Mouse (Mus musculus) CH12.LX (cell line): ENCODE results near the gene Mustn1. TPM values are rescaled to one million over a fixed set of nuclear protein-coding genes. Genes with fewer than 3 reads are reported as not detected.
A peak's percentile ranks its signal among the peaks of the same experiment; 100 is the strongest.

ENCODE experiments used
- DNase-seq: peaks from one replicate; pipeline ENCODE4 v3.0.0-alpha.2; 2013; ENCODE audit errors: extremely low read depth
- H3K27ac ChIP-seq: 2 replicates; pipeline ENCODE4 v1.5.1; 2012; ENCODE audit warnings: low read depth, mild to moderate bottlenecking, control low read depth, moderate library complexity; ENCODE audit not compliant: insufficient read depth
- H3K27me3 ChIP-seq: replicated peaks from 2 replicates; pipeline ENCODE3; 2012; ENCODE audit warnings: inconsistent platforms
- H3K36me3 ChIP-seq, 2 experiments: replicated peaks in 1 of 2; 2 replicates each; pipeline versions ENCODE3 to v1.6.1; 2012; ENCODE audit warnings: inconsistent platforms in 1 of 2, low read length in 1 of 2, mild to moderate bottlenecking in 1 of 2, mixed read lengths in 1 of 2, moderate library complexity in 1 of 2; ENCODE audit not compliant: control insufficient read depth in 1 of 2, insufficient read depth in 1 of 2
- H3K4me1 ChIP-seq, 2 experiments: 2 replicates each; pipeline ENCODE4 v1.6.1; 2012; ENCODE audit warnings: inconsistent platforms in 1 of 2, moderate library complexity in 1 of 2; ENCODE audit not compliant: insufficient read depth in 2 of 2, control insufficient read depth in 1 of 2
- H3K4me2 ChIP-seq: 2 replicates; pipeline ENCODE4 v1.6.1; 2012; ENCODE audit warnings: low read depth, mild to moderate bottlenecking, control low read depth; ENCODE audit not compliant: poor library complexity, insufficient read depth, severe bottlenecking
- H3K4me3 ChIP-seq, 3 experiments: fragments of 150-350 bp in 1 of 3; sonication (generic) in 1 of 3; replicated peaks in 1 of 3; 2 replicates each; pipeline versions ENCODE3 to v1.5.1; 2011 to 2012; ENCODE audit warnings: low read depth in 2 of 3, low read length in 2 of 3, mild to moderate bottlenecking in 2 of 3, moderate library complexity in 2 of 3, control low read depth in 1 of 3, improper control_type of control experiment in 1 of 3, inconsistent platforms in 1 of 3, mixed read lengths in 1 of 3; ENCODE audit not compliant: poor library complexity in 1 of 3
- H3K79me2 ChIP-seq: replicated peaks from 2 replicates; pipeline ENCODE4 v1.6.1; 2012; ENCODE audit warnings: mild to moderate bottlenecking, moderate library complexity; ENCODE audit not compliant: control insufficient read depth, poor library complexity, insufficient read depth, severe bottlenecking; ENCODE audit errors: extremely low read depth
- H3K9ac ChIP-seq: 2 replicates; pipeline ENCODE4 v1.6.1; 2012; ENCODE audit warnings: low read depth, mild to moderate bottlenecking, control low read depth, moderate library complexity; ENCODE audit not compliant: insufficient read depth
- H3K9me3 ChIP-seq: replicated peaks from 2 replicates; pipeline ENCODE3; 2012; ENCODE audit warnings: low read length, inconsistent platforms, mixed read lengths
- CHD1 ChIP-seq: IDR thresholded peaks from 2 replicates; pipeline ENCODE4 v1.6.1; 2012; ENCODE audit warnings: low read depth, low read length, improper control_type of control experiment, inconsistent platforms
- CHD2 ChIP-seq: IDR thresholded peaks from 2 replicates; pipeline ENCODE4 v1.6.1; 2011; ENCODE audit warnings: low read length, improper control_type of control experiment
- CTCF ChIP-seq, 2 experiments: IDR thresholded peaks in 1 of 2; conservative IDR thresholded peaks in 1 of 2; 2 replicates each; pipeline ENCODE4 v1.5.1; 2011 to 2012; ENCODE audit warnings: low read depth in 2 of 2, low read length in 2 of 2, improper control_type of control experiment in 1 of 2, inconsistent platforms in 1 of 2, mild to moderate bottlenecking in 1 of 2, moderate library complexity in 1 of 2
- ELF1 ChIP-seq: IDR thresholded peaks from 2 replicates; pipeline ENCODE4 v1.6.1; 2014; ENCODE audit warnings: low read depth, mild to moderate bottlenecking, inconsistent platforms, low read length, improper control_type of control experiment
- JUN ChIP-seq: IDR thresholded peaks from 2 replicates; pipeline ENCODE4 v1.6.1; 2011; ENCODE audit warnings: low read depth, mild to moderate bottlenecking, low read length, improper control_type of control experiment, moderate library complexity; ENCODE audit not compliant: insufficient read depth
- KAT2A ChIP-seq: IDR thresholded peaks from 2 replicates; pipeline ENCODE4 v1.6.1; 2012; ENCODE audit warnings: low read length, improper control_type of control experiment, inconsistent platforms; ENCODE audit not compliant: insufficient replicate concordance
- MEF2A ChIP-seq: IDR thresholded peaks from 2 replicates; pipeline ENCODE4 v1.6.1; 2014; ENCODE audit warnings: low read depth, mild to moderate bottlenecking, inconsistent platforms, low read length, improper control_type of control experiment, borderline replicate concordance
- MYC ChIP-seq: IDR thresholded peaks from 2 replicates; pipeline ENCODE4 v1.6.1; 2011; ENCODE audit warnings: low read depth, mild to moderate bottlenecking, improper control_type of control experiment, low read length
- NELFE ChIP-seq: IDR thresholded peaks from 2 replicates; pipeline ENCODE4 v1.6.1; 2011; ENCODE audit warnings: low read depth, low read length, improper control_type of control experiment
- POLR2AphosphoS2 ChIP-seq: IDR thresholded peaks from 2 replicates; pipeline ENCODE4 v1.6.1; 2011; ENCODE audit warnings: low read depth, low read length, improper control_type of control experiment
- RAD21 ChIP-seq: IDR thresholded peaks from 2 replicates; pipeline ENCODE4 v1.6.1; 2011; ENCODE audit warnings: low read depth, mild to moderate bottlenecking, low read length, improper control_type of control experiment, moderate library complexity
- SIN3A ChIP-seq: IDR thresholded peaks from 2 replicates; pipeline ENCODE4 v1.6.1; 2012; ENCODE audit warnings: low read length, improper control_type of control experiment, inconsistent platforms
- SMC3 ChIP-seq: IDR thresholded peaks from 2 replicates; pipeline ENCODE4 v1.6.1; 2011; ENCODE audit warnings: low read depth, low read length, improper control_type of control experiment
- TCF12 ChIP-seq: IDR thresholded peaks from 2 replicates; pipeline ENCODE4 v1.6.1; 2014; ENCODE audit warnings: low read depth, mild to moderate bottlenecking, inconsistent platforms, low read length, improper control_type of control experiment
- USF2 ChIP-seq: conservative IDR thresholded peaks from 2 replicates; pipeline ENCODE4 v1.6.1; 2011; ENCODE audit warnings: low read depth, low read length, improper control_type of control experiment
- ZC3H11A ChIP-seq: IDR thresholded peaks from 2 replicates; pipeline ENCODE4 v1.6.1; 2012; ENCODE audit warnings: low read depth, mild to moderate bottlenecking, inconsistent platforms, low read length, improper control_type of control experiment
- dilution Hi-C: fragments of 300-500 bp; cut with MboI; formaldehyde crosslinking; loops from 2 replicates; pipeline ENCODE4 v1.14.3; 2020; ENCODE audit warnings: low sequenced_read_pairs; ENCODE audit not compliant: extremely low pct_unique_long_range_greater_than_20kb, extremely low pct_ligation_motif_present
- in situ Hi-C: fragments of 300-500 bp; cut with MboI; formaldehyde crosslinking; loops from 3 replicates; pipeline ENCODE4 v1.14.3; 2019; ENCODE audit warnings: low sequenced_read_pairs, low pct_ligation_motif_present, low pct_unique_long_range_greater_than_20kb, mixed read lengths
- polyA plus RNA-seq: library from polyadenylated mRNA; unstranded; fragments of >175 nt; gene quantifications from 2 replicates; pipeline ENCODE4 v1.2.1, GENCODE M21; 2012; ENCODE audit warnings: low read depth; ENCODE audit not compliant: insufficient read length
- total RNA-seq, 2 experiments: library from RNA; depleted of rRNA; stranded (reverse); fragments of 300-350 nt in 1 of 2; fragments of >200 nt in 1 of 2; gene quantifications; 2 replicates each; pipeline ENCODE4 v1.2.3; 2012 to 2014

The Mustn1 gene
- total and polyA plus RNA-seq, 3 experiments, result 0.19 to 0.44 (median 0.30) TPM

DNA sequence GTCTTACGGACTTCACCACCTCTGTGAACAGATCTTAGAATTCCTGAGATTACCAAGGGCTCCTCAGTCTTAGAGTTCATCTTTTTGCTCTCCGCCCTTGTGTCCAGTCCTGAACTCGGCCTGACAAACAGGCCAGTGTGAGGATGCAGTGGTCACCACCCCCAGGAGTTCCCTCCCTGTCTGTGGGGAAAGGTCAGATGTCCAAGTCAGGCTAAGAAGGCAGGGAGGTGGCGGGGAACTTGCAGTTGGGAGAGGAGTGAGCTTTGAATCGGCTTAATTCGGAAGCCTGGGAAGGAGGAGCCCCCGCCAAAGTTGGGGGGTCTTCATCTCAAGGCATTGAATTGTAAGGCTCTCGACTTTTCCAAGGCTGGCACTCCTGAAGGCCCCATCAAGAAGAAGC, 1.3 kb downstream of the Mustn1 start:
- dilution Hi-C loops, result no loop called here
- Histone ChIP-seq H3K36me3 (peaks cover 10 to 60% of the 10 kb centered on the region in 2 experiments), H3K4me1 (peaks cover 0 to 3% of the 10 kb centered on the region in 2 experiments; a peak in 2 of 4 replicates), H3K27me3 (no peaks in the 10 kb centered on the region), H3K4me3 (no peak overlapping the region), H3K9me3 (no peaks in the 10 kb centered on the region), H3K27ac (no peak overlapping the region), H3K4me2 (no peak overlapping the region), H3K9ac (no peak overlapping the region), H3K79me2 (no peaks in the 10 kb centered on the region)
- TF ChIP-seq CHD2, result no peak
- TF ChIP-seq SIN3A, result no peak
- no peak for TF ChIP-seq TCF12
- in situ Hi-C loops, result no loop called here
- DNase-seq, result no peak

DNA sequence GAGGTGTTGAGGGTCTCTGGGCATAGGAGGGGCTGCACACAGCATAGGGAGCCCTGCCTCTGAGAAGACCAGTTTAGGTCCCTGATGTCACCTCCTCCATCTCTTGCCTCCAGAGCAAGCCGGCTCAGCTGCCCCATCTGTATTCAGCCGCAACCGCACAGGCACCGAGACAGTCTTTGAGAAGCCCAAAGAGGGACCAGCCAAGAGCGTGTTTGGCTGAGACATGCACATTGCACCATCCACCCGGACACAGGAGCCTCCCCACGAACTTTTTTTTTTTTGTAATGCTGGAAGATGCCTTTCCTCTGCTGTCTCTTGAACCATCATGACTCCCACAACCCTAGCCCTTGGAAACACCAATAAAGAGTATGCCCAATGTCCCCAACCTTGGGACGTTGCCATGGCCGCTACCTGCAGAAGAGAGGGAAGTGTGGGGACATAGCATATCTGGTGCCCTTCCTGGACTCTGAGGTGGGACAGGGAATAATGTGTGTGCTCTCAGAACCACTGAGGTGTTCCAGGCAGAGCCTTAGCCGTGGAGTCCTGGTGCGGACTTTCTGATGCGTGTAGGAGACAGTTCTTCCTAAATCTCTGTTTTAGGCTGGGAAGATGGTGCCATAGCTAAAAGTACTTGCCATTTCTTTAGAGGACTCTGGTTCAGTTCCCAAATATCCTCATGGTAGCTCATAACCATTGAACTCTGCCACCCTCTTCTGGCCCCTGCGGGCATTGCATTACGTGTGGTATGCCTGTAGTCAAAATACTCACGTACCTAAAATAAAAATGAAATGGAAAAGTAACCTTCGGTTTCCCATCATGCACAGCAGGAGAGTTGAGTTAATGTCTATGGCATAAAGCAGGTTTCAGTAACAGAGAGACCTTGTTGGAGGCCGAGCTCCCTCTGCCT, 2.1 kb downstream of the Mustn1 start:
- Histone ChIP-seq H3K79me2 (no peaks in the 10 kb centered on the region), H3K27me3 (peaks cover 2% of the 10 kb centered on the region), H3K27ac (no peak overlapping the region), H3K4me1 (no peaks in the 10 kb centered on the region), H3K4me2 (no peak overlapping the region), H3K4me3 (no peak overlapping the region), H3K9ac (no peak overlapping the region), H3K9me3 (no peaks in the 10 kb centered on the region), H3K36me3 (peaks cover 10 to 52% of the 10 kb centered on the region in 2 experiments)
- TF ChIP-seq SMC3 (peak; percentile 57), ELF1 (no peak), ZC3H11A (no peak), MYC (0 out of 2 replicates have a peak, but pooled peaks have one; percentile 37), JUN (no peak), KAT2A (no peak), CTCF (conservative IDR thresholded peaks at IDR 0.05 in 1 of 2, IDR thresholded peaks at IDR 0.05 in 1 of 2; ENCODE audit: low read depth in 2 of 2, low read length in 2 of 2) (peak; percentile 79 to 81), MEF2A (0 out of 2 replicates have a peak, but pooled peaks have one; percentile 22), POLR2AphosphoS2 (no peak), USF2 (no peak), RAD21 (peak; percentile 71), CHD1 (no peak), NELFE (0 out of 2 replicates have a peak, but pooled peaks have one; percentile 43)
- dilution Hi-C loops, result no loop called here
- in situ Hi-C loops, result no loop called here
- peak; percentile 53 for DNase-seq
